Mouse (Mus musculus): ENCODE results near the gene Mr1.
"Not testable (repeated sequence)": the region's sequence is repeated elsewhere in the genome, so short reads cannot be mapped to it uniquely, and the experiment has no call there.

Mr1 gene

DNA sequence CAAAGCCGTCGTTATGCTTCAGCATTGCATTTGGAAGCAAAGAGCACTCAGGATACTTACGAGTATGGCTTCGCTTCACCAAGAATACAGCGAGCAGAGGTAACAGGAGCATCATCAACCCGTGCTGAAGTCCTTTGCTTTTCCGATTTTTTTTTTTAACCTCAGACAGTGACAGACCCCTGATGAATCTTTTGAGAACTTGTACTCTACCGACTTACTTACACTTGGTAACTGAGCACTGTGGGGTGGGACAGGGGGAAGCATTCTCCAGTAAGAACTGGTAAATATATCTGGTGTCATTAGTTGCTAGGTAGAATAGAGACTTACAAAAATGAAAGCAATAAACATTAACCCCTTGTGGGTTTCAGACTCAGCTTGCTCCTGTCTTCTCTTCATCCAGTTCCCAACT is at the start of gene Mr1:
Gene Mr1, minus strand, starts transcription at position 243 of the 409 bp plus-strand sequence.
- DNase-seq (ENCODE audit: low spot score in 2 of 2) = no peak

GRCm38 (mm10) chr1:155192805-155193368 is 46.3 kb upstream of the Mr1 start:
- DNase-seq (ENCODE audit: low spot score in 2 of 2) = no peak

- no peak for DNase-seq (ENCODE audit: low spot score in 2 of 2)
Observed at GRCm38 (mm10) chr1:155191671-155192070, 45.1 kb upstream of the Mr1 start.

DNA sequence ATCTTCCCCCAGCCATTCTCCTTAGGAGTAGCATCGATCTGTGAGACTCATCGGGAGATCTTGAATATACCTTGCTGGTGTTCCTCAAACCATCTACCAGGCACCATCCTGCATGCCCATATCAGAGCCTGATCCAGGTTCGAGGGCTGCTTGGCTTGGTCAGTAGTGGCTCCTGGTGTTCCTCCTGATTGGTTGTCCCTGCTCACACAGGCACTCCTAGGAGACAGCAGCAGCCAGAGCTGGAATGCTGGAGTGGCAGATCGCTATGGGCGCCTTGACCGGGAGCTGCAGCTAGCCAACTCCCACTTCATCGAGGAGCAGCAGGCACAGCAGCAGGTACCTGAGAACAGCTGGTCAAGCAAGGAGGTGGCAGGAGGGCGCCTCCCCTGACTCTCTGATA is 44.6 kb upstream of the Mr1 start:
- DNase-seq (ENCODE audit: low spot score in 2 of 2) = no peak

DNA sequence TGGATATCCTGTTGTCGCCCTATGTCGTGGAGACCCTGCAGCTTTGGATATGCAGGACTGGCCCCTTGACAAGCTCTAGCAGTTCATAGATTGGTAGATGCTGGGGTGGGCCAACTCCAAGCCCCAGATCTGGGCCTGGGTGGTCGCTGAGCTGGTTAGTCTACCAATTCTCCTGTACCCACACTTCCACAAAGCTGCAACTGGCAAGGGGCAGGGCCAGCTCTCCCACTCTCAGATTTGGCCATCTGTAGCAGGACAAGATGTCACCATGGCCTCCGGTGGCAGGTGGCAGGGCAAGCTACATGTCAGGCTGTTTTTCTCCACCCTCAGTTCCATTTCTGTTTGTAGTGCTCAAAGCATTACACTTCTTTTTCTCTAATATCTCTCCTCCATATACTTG is 42.0 kb upstream of the Mr1 start:
- no peak for DNase-seq (ENCODE audit: low spot score in 2 of 2)

DNA sequence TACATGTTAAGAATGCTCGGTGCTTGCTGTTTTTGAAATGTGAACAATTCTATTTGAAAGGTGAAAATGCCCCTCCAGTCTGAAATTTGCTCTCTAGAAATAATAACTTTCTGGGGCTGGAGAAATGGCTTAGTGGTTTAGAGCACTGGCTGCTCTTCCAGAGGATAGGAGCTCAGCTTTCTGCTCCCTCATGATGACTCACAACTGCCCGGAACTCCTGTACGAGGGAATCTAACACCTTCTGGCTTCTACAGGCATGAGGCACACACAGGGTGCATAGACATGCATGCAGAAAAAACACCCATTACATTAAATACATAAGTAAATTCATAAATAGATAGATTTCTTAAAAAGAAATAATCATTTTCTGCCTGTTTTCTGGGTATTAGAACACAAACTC is 37.6 kb upstream of the Mr1 start:
- no peak for DNase-seq (ENCODE audit: low spot score in 2 of 2)

GRCm38 (mm10) chr1:155178192-155178924 is 31.7 kb upstream of the Mr1 start:
- no peak for DNase-seq (ENCODE audit: low spot score in 2 of 2)

DNA sequence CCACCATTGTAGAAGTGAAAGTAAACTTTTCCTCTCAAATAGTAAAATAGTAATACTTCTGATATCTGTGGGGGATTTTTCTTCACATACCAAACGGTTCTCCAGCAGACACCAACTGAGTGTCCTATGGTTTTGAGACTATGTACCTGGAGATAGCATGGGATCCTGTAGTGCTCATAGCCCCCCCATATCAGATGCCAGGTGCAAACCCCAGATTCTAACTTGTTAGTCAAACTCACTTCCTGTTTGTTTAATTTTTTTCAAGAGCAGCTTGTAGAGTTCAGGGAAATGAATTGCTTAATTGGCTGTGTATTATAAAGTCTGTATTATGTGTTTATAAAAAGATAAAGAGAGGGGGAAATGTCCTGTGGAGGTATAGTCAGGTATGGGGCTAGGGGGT is 27.8 kb upstream of the Mr1 start:
- no peak for DNase-seq (ENCODE audit: low spot score in 2 of 2)

GRCm38 (mm10) chr1:155173644-155174016 is 27.0 kb upstream of the Mr1 start:
- DNase-seq (ENCODE audit: low spot score in 2 of 2) = not testable (repeated sequence)

DNA sequence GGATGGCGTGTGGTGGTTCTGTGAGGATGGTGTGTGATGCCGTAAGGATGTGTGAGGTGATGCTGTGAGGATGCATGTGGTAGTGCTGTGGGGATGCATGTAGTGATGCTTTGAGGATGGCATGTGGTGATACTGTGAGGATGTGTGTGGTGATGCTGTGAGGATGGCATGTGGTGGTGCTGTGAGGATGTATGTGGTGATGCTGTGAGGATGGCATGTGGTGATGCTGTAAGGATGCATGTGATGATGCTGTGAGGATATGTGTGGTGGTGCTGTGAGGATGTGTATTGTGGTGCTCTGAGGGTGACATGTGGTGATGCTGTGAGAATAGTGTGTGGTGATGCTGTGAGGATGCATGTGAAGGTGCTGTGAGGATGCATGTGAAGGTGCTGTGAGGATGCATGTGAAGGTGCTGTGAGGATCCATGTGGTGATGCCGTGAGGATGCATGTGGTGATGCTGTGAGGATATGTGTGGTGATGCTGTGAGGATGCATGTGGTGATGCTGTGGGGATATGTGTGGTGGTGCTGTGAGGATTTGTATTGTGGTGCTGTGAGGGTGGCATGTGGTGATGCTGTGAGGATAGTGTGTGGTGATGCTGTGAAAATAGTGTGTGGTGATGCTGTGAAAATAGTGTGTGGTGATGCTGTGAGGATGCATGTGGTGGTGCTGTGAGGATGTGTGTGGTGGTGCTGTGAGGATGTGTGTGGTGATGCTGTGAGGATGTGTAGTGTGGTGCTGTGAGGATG is 26.5 kb upstream of the Mr1 start:
- DNase-seq (ENCODE audit: low spot score in 2 of 2) = no peak

DNA sequence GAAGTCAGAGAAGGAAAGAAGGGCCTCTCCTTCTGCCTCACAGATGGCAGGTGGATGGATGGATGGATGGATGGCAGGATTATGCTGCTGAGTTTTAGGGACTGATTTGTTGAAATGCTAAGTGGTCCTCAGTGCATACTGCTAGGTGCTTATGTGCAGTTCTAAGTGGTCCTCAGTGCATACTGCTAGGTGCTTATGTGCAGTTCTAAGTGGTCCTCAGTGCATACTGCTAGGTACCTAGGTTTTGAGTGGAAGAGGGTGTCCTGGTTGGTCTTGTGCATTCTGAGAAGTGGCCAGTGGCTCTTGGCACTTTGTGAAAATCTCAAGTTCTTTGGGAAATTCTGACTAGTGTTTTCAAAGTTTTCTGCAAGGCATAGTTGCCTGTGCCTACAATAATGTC is 23.3 kb upstream of the Mr1 start:
- no peak for DNase-seq (ENCODE audit: low spot score in 2 of 2)

- no peak for DNase-seq (ENCODE audit: low spot score in 2 of 2)
Observed at GRCm38 (mm10) chr1:155167453-155167852, 20.8 kb upstream of the Mr1 start.

- peak; percentile 45 to 48 for DNase-seq (ENCODE audit: low spot score in 2 of 2)
Observed at GRCm38 (mm10) chr1:155158970-155159484, 12.4 kb upstream of the Mr1 start.

GRCm38 (mm10) chr1:155158141-155158969 is 11.7 kb upstream of the Mr1 start, which contains the start of gene Stx6:
Gene Stx6 (plus strand): TSS chr1:155158715.
- DNase-seq (ENCODE audit: low spot score in 2 of 2) = peak; percentile 97

DNA sequence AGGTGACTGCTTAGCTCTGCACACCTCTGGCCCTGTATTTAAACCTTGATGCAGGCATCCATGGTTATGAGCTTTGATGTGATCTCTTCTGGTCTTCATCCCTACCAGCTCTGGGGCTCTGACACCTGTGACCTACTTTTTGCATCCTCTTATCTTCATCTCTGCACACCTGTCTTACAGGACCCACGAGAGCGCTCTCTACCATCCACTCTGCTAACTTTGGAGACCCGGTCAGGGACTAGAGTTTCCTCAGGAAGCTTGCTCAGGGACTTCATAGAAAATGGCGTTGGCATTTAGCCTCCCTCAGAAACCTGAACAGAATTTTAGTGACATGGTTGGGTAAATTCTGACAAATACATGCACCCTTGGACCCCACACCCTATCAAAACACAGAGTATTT is 7.3 kb upstream of the Mr1 start:
- DNase-seq (ENCODE audit: low spot score in 2 of 2) = no peak

- DNase-seq (ENCODE audit: low spot score in 2 of 2) = no peak
Observed at GRCm38 (mm10) chr1:155150821-155151220, 4.2 kb upstream of the Mr1 start.

DNA sequence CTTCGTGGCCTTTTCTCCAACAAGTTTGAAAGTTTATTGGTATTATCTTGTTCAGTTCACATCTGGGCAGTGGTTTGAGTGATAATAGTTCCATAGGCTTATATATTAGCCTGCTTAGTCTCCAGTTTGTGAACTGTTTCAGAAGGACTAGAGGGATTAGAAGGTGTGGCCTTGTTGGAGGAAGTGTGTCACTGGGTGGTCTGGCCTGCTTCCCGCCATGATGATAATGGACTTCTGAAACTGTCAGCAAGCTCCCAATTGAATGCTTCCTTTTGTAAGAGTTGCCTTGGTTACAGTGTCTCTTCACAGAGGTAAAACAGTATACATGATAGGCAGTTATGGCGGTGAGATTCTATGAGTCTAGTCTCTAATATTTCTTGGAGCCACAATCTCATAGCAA is 2.8 kb upstream of the Mr1 start:
- DNase-seq (ENCODE audit: low spot score in 2 of 2) = no peak

- DNase-seq (ENCODE audit: low spot score in 2 of 2) = no peak
Observed at GRCm38 (mm10) chr1:155147228-155147627, 614 bp upstream of the Mr1 start.

- no peak for DNase-seq (ENCODE audit: low spot score in 2 of 2)
Observed at GRCm38 (mm10) chr1:155145620-155146019, 994 bp downstream of the Mr1 start.

DNA sequence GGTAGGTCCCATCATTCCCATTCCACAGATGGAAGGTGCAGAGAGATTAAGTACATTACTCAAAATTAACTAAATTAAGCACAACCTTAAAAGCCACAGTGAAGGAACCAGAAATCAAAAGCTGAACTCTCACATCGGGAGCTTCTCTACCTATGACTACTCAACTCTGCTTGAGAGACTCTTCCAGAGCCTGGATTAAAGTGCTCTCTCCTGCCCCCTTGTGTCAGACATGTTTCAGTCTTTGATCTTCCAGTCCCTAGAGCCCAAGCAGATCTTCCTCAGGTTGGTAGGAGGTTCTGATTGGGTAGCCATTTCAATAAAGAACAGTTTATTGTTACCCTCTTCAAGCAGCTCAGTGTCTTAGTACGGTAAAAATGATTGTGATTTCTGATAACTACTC is 6.5 kb downstream of the Mr1 start:
- DNase-seq (ENCODE audit: low spot score in 2 of 2) = peak; percentile 43 to 72

- no peak for DNase-seq (ENCODE audit: low spot score in 2 of 2)
Observed at GRCm38 (mm10) chr1:155138795-155139194, 7.8 kb downstream of the Mr1 start.

GRCm38 (mm10) chr1:155134866-155135265 is 11.7 kb downstream of the Mr1 start:
- DNase-seq (ENCODE audit: low spot score in 2 of 2) = no peak

Data from frontal cortex, postnatal 36 days (tissue).